Mouse (Mus musculus) CH12.LX (cell line): ENCODE measurements around the gene Gm49321. TPM values are rescaled to one million over a fixed set of nuclear protein-coding genes. Genes with fewer than 3 reads are reported as not detected.

Source experiments
- DNase-seq: peaks from one replicate; pipeline ENCODE4 v3.0.0-alpha.2; 2013; ENCODE audit errors: extremely low read depth
- H3K27ac ChIP-seq: 2 replicates; pipeline ENCODE4 v1.5.1; 2012; ENCODE audit warnings: low read depth, mild to moderate bottlenecking, control low read depth, moderate library complexity; ENCODE audit not compliant: insufficient read depth
- H3K27me3 ChIP-seq: replicated peaks from 2 replicates; pipeline ENCODE3; 2012; ENCODE audit warnings: inconsistent platforms
- H3K36me3 ChIP-seq, 2 experiments: replicated peaks in 1 of 2; 2 replicates each; pipeline versions ENCODE3 to v1.6.1; 2012; ENCODE audit warnings: inconsistent platforms in 1 of 2, low read length in 1 of 2, mild to moderate bottlenecking in 1 of 2, mixed read lengths in 1 of 2, moderate library complexity in 1 of 2; ENCODE audit not compliant: control insufficient read depth in 1 of 2, insufficient read depth in 1 of 2
- H3K4me1 ChIP-seq, 2 experiments: 2 replicates each; pipeline ENCODE4 v1.6.1; 2012; ENCODE audit warnings: inconsistent platforms in 1 of 2, moderate library complexity in 1 of 2; ENCODE audit not compliant: insufficient read depth in 2 of 2, control insufficient read depth in 1 of 2
- H3K4me2 ChIP-seq: 2 replicates; pipeline ENCODE4 v1.6.1; 2012; ENCODE audit warnings: low read depth, mild to moderate bottlenecking, control low read depth; ENCODE audit not compliant: poor library complexity, insufficient read depth, severe bottlenecking
- H3K4me3 ChIP-seq, 3 experiments: fragments of 150-350 bp in 1 of 3; sonication (generic) in 1 of 3; replicated peaks in 1 of 3; 2 replicates each; pipeline versions ENCODE3 to v1.5.1; 2011 to 2012; ENCODE audit warnings: low read depth in 2 of 3, low read length in 2 of 3, mild to moderate bottlenecking in 2 of 3, moderate library complexity in 2 of 3, control low read depth in 1 of 3, improper control_type of control experiment in 1 of 3, inconsistent platforms in 1 of 3, mixed read lengths in 1 of 3; ENCODE audit not compliant: poor library complexity in 1 of 3
- H3K79me2 ChIP-seq: replicated peaks from 2 replicates; pipeline ENCODE4 v1.6.1; 2012; ENCODE audit warnings: mild to moderate bottlenecking, moderate library complexity; ENCODE audit not compliant: control insufficient read depth, poor library complexity, insufficient read depth, severe bottlenecking; ENCODE audit errors: extremely low read depth
- H3K9ac ChIP-seq: 2 replicates; pipeline ENCODE4 v1.6.1; 2012; ENCODE audit warnings: low read depth, mild to moderate bottlenecking, control low read depth, moderate library complexity; ENCODE audit not compliant: insufficient read depth
- H3K9me3 ChIP-seq: replicated peaks from 2 replicates; pipeline ENCODE3; 2012; ENCODE audit warnings: low read length, inconsistent platforms, mixed read lengths
- BHLHE40 ChIP-seq: IDR thresholded peaks from 2 replicates; pipeline ENCODE4 v1.6.1; 2011; ENCODE audit warnings: mild to moderate bottlenecking, low read depth, low read length, improper control_type of control experiment
- CHD1 ChIP-seq: IDR thresholded peaks from 2 replicates; pipeline ENCODE4 v1.6.1; 2012; ENCODE audit warnings: low read depth, low read length, improper control_type of control experiment, inconsistent platforms
- ELF1 ChIP-seq: IDR thresholded peaks from 2 replicates; pipeline ENCODE4 v1.6.1; 2014; ENCODE audit warnings: low read depth, mild to moderate bottlenecking, inconsistent platforms, low read length, improper control_type of control experiment
- ETS1 ChIP-seq: conservative IDR thresholded peaks from 2 replicates; pipeline ENCODE4 v1.6.1; 2012; ENCODE audit warnings: low read depth, mild to moderate bottlenecking, inconsistent platforms, low read length, improper control_type of control experiment, moderate library complexity
- IRF4 ChIP-seq: IDR thresholded peaks from 2 replicates; pipeline ENCODE4 v1.6.1; 2014; ENCODE audit warnings: low read depth, mild to moderate bottlenecking, inconsistent platforms, low read length, improper control_type of control experiment
- JUN ChIP-seq: IDR thresholded peaks from 2 replicates; pipeline ENCODE4 v1.6.1; 2011; ENCODE audit warnings: low read depth, mild to moderate bottlenecking, low read length, improper control_type of control experiment, moderate library complexity; ENCODE audit not compliant: insufficient read depth
- JUND ChIP-seq: conservative IDR thresholded peaks from 2 replicates; pipeline ENCODE4 v1.6.1; 2011; ENCODE audit warnings: low read depth, low read length, improper control_type of control experiment
- KAT2A ChIP-seq: IDR thresholded peaks from 2 replicates; pipeline ENCODE4 v1.6.1; 2012; ENCODE audit warnings: low read length, improper control_type of control experiment, inconsistent platforms; ENCODE audit not compliant: insufficient replicate concordance
- MAFK ChIP-seq: IDR thresholded peaks from 2 replicates; pipeline ENCODE4 v1.6.1; 2011; ENCODE audit warnings: low read length, improper control_type of control experiment; ENCODE audit not compliant: insufficient replicate concordance
- MAZ ChIP-seq: IDR thresholded peaks from 2 replicates; pipeline ENCODE4 v1.6.1; 2012; ENCODE audit warnings: low read depth, mild to moderate bottlenecking, inconsistent platforms, low read length, improper control_type of control experiment, moderate library complexity
- MEF2A ChIP-seq: IDR thresholded peaks from 2 replicates; pipeline ENCODE4 v1.6.1; 2014; ENCODE audit warnings: low read depth, mild to moderate bottlenecking, inconsistent platforms, low read length, improper control_type of control experiment, borderline replicate concordance
- MYC ChIP-seq: IDR thresholded peaks from 2 replicates; pipeline ENCODE4 v1.6.1; 2011; ENCODE audit warnings: low read depth, mild to moderate bottlenecking, improper control_type of control experiment, low read length
- NELFE ChIP-seq: IDR thresholded peaks from 2 replicates; pipeline ENCODE4 v1.6.1; 2011; ENCODE audit warnings: low read depth, low read length, improper control_type of control experiment
- NRF1 ChIP-seq: IDR thresholded peaks from 2 replicates; pipeline ENCODE4 v1.6.1; 2014; ENCODE audit warnings: low read depth, mild to moderate bottlenecking, inconsistent platforms, low read length, improper control_type of control experiment, moderate library complexity
- PAX5 ChIP-seq: IDR thresholded peaks from 2 replicates; pipeline ENCODE4 v1.6.1; 2012; ENCODE audit warnings: low read length, inconsistent platforms, mixed read lengths
- POLR2AphosphoS2 ChIP-seq: IDR thresholded peaks from 2 replicates; pipeline ENCODE4 v1.6.1; 2011; ENCODE audit warnings: low read depth, low read length, improper control_type of control experiment
- SIN3A ChIP-seq: IDR thresholded peaks from 2 replicates; pipeline ENCODE4 v1.6.1; 2012; ENCODE audit warnings: low read length, improper control_type of control experiment, inconsistent platforms
- TBP ChIP-seq: conservative IDR thresholded peaks from 2 replicates; pipeline ENCODE4 v1.6.1; 2011; ENCODE audit warnings: low read depth, low read length, improper control_type of control experiment
- TCF12 ChIP-seq: IDR thresholded peaks from 2 replicates; pipeline ENCODE4 v1.6.1; 2014; ENCODE audit warnings: low read depth, mild to moderate bottlenecking, inconsistent platforms, low read length, improper control_type of control experiment
- UBTF ChIP-seq: IDR thresholded peaks from 2 replicates; pipeline ENCODE4 v1.6.1; 2012; ENCODE audit warnings: low read depth, mild to moderate bottlenecking, inconsistent platforms, low read length, improper control_type of control experiment, moderate library complexity
- USF1 ChIP-seq: IDR thresholded peaks from 2 replicates; pipeline ENCODE4 v1.6.1; 2014; ENCODE audit warnings: low read depth, mild to moderate bottlenecking, inconsistent platforms, low read length, improper control_type of control experiment
- ZC3H11A ChIP-seq: IDR thresholded peaks from 2 replicates; pipeline ENCODE4 v1.6.1; 2012; ENCODE audit warnings: low read depth, mild to moderate bottlenecking, inconsistent platforms, low read length, improper control_type of control experiment
- ZKSCAN1 ChIP-seq: IDR thresholded peaks from 2 replicates; pipeline ENCODE4 v1.6.1; 2012; ENCODE audit warnings: low read depth, inconsistent platforms, low read length, improper control_type of control experiment, borderline replicate concordance
- ZMIZ1 ChIP-seq: IDR thresholded peaks from 2 replicates; pipeline ENCODE4 v1.6.1; 2012; ENCODE audit warnings: low read depth, mild to moderate bottlenecking, inconsistent platforms, low read length, improper control_type of control experiment
- ZNF384 ChIP-seq: IDR thresholded peaks from 2 replicates; pipeline ENCODE4 v1.6.1; 2012; ENCODE audit warnings: low read depth, low read length, improper control_type of control experiment, inconsistent platforms
- dilution Hi-C: fragments of 300-500 bp; cut with MboI; formaldehyde crosslinking; loops from 2 replicates; pipeline ENCODE4 v1.14.3; 2020; ENCODE audit warnings: low sequenced_read_pairs; ENCODE audit not compliant: extremely low pct_unique_long_range_greater_than_20kb, extremely low pct_ligation_motif_present
- in situ Hi-C: fragments of 300-500 bp; cut with MboI; formaldehyde crosslinking; loops from 3 replicates; pipeline ENCODE4 v1.14.3; 2019; ENCODE audit warnings: low sequenced_read_pairs, low pct_ligation_motif_present, low pct_unique_long_range_greater_than_20kb, mixed read lengths
- polyA plus RNA-seq: library from polyadenylated mRNA; unstranded; fragments of >175 nt; gene quantifications from 2 replicates; pipeline ENCODE4 v1.2.1, GENCODE M21; 2012; ENCODE audit warnings: low read depth; ENCODE audit not compliant: insufficient read length
- total RNA-seq, 2 experiments: library from RNA; depleted of rRNA; stranded (reverse); fragments of 300-350 nt in 1 of 2; fragments of >200 nt in 1 of 2; gene quantifications; 2 replicates each; pipeline ENCODE4 v1.2.3; 2012 to 2014

Gene Gm49321
- total and polyA plus RNA-seq, 3 experiments = not detected

DNA sequence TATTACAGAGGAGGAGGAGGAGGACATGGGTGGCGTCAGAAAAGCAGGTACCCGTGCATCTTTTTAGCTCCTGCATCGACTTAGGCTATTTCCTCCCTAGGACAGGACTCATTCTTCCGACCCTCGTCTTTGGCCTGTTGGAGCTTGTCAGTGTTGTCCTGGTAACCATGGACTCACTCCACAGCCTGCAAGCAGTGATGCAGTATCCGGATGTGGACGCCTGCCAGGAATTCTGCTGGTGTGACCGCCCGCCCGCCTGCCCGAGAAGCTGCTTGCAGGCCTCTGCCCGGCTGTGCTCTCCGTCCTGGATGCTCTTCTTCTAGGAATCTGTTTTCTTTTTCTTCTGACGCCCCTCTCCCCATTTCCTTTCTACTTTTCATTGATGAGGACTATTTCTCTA is 45.1 kb downstream of the Gm49321 start:
- in situ Hi-C loops = no loop called here
- TF ChIP-seq KAT2A = no peak
- TF ChIP-seq CHD1 = no peak
- TF ChIP-seq UBTF = no peak
- no peak for TF ChIP-seq PAX5
- no peak for TF ChIP-seq MEF2A
- TF ChIP-seq IRF4 = no peak
- TF ChIP-seq ZC3H11A = no peak
- TF ChIP-seq ETS1 = no peak
- TF ChIP-seq ZMIZ1 = no peak
- TF ChIP-seq MYC = no peak
- no peak for TF ChIP-seq NELFE
- no peak for TF ChIP-seq ZKSCAN1
- no peak for TF ChIP-seq SIN3A
- TF ChIP-seq TBP = no peak
- TF ChIP-seq TCF12 = no peak
- TF ChIP-seq JUN = no peak
- TF ChIP-seq, all 38 proteins: peak for 0
- H3K9ac ChIP-seq = no peak overlapping the region
- DNase-seq = no peak
- no peak overlapping the region for H3K4me2 ChIP-seq
- no peaks in the 10 kb centered on the region for H3K27me3 ChIP-seq
- H3K27ac ChIP-seq = no peak overlapping the region
- no peak overlapping the region for H3K4me3 ChIP-seq
- dilution Hi-C loops = no loop called here
- H3K36me3 ChIP-seq = peaks cover 37 to 82% of the 10 kb centered on the region in 2 experiments
- H3K79me2 ChIP-seq = no peaks in the 10 kb centered on the region
- H3K9me3 ChIP-seq = no peaks in the 10 kb centered on the region
- peaks cover 0 to 22% of the 10 kb centered on the region in 2 experiments; a peak in 3 of 4 replicates for H3K4me1 ChIP-seq

DNA sequence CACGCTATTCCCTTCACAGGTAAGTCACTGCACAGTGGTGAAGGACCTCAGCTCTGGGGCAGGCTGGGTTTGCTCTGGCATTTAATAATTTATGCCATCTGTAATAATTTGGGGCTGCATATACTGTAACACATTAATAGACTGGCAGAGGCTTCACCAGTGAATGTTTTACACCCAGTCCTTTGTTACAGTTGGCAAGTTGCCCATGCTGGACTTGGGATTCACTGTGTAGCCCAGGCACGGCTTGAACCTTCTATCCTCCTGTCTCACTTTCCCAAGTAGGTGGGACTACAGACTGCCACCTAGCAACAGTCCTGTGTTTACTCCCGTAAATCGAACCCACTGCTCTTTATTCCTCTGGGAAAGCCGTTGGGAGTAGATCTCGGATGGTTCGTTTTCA is 48.8 kb downstream of the Gm49321 start:
- Histone ChIP-seq H3K4me2 (no peak overlapping the region), H3K4me1 (peaks cover 0 to 7% of the 10 kb centered on the region in 2 experiments; a peak in 2 of 4 replicates), H3K36me3 (peaks cover 21 to 57% of the 10 kb centered on the region in 2 experiments), H3K9ac (no peak overlapping the region), H3K27me3 (no peaks in the 10 kb centered on the region), H3K27ac (no peak overlapping the region), H3K4me3 (no peak overlapping the region), H3K9me3 (no peaks in the 10 kb centered on the region), H3K79me2 (no peaks in the 10 kb centered on the region)
- dilution Hi-C loops = no loop called here
- no peak for DNase-seq
- in situ Hi-C loops = no loop called here
- TF ChIP-seq TCF12 (no peak), JUND (no peak), MAFK (no peak), BHLHE40 (no peak), KAT2A (no peak), ELF1 (no peak), ZNF384 (no peak), NRF1 (no peak), MYC (no peak), MAZ (no peak), NELFE (no peak), ZMIZ1 (no peak), USF1 (no peak), POLR2AphosphoS2 (no peak), IRF4 (no peak)
- TF ChIP-seq, all 38 proteins: peak for 0
